Comparison of ENCODE assay signal across 16 mouse cellular contexts in the genomic region with DNA sequence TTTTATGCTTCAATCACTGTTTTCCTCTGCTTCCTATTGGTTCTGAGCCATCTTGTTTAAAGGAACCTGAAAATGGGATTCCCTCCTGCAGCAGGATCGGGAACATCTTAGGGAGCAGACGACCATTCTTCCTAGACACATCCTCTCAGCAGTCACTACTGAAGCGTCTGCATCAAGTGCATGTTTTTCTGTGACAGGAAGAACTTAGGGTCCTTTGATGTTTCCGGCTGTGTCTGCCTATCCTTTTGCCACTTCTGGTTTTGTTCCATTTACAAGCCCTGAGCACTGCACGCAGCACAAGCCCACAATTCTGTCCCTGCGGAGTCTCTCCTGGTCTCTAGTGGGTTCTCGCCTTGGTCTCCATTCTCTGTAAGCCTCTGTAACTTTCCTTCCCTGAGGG.
DNase-seq lines count a peak whose midpoint lies in the region; ATAC-seq lines count a peak whose summit lies in the region.
"Had no signal": no experiment of that assay in that cellular context is flagged by ENCODE, and none has a peak within 500 bp of the region (broad histone marks: within the 10 kb centered on the region; RNA-seq: fewer than 3 reads in every experiment).

No protein-coding gene starts in this region.

- peaks cover 4% of the 10 kb centered on the region; the same call in 1 of the 2 replicates for H3K9me3 ChIP-seq in midbrain, embryonic 11.5 days (ENCODE audit: control insufficient read depth, low read length)
- no peaks in the 10 kb centered on the region for H3K9me3 ChIP-seq in midbrain, embryonic 10.5 days (replicated peaks)
- no peaks in the 10 kb centered on the region for H3K9me3 ChIP-seq in embryonic facial prominence, embryonic 11.5 days (replicated peaks; ENCODE audit: control insufficient read depth, low read length)
- 0 out of 2 replicates have a peak, but pooled peaks cover 5% of the 10 kb centered on the region for H3K9me3 ChIP-seq in limb, embryonic 12.5 days
- no peaks in the 10 kb centered on the region for H3K9me3 ChIP-seq in neural tube, embryonic 15.5 days (replicated peaks)
- H3K9me3 ChIP-seq: midbrain, embryonic 15.5 days had no signal

- DNase-seq in midbrain, embryonic 11.5 days (ENCODE audit: low spot score, missing footprints), result peak; percentile 53
- no peak for DNase-seq in midbrain, embryonic 10.5 days (ENCODE audit: low spot score)
- DNase-seq in embryonic facial prominence, embryonic 11.5 days (ENCODE audit: low spot score), result no peak
- DNase-seq in thymus, postnatal 36 days, result peak; percentile 11 to 19
- DNase-seq: cerebellum, adult 9-11 months; heart, postnatal 4 days; layer of hippocampus, postnatal 36 days; lung, adult 18-20 months; lung, postnatal 4 days; right cerebral cortex, adult 18-20 months had no signal

- no peaks in the 10 kb centered on the region for H3K36me3 ChIP-seq in midbrain, embryonic 11.5 days (ENCODE audit: control insufficient read depth, insufficient read depth, low read length)
- no peaks in the 10 kb centered on the region for H3K36me3 ChIP-seq in midbrain, embryonic 10.5 days
- no peaks in the 10 kb centered on the region for H3K36me3 ChIP-seq in embryonic facial prominence, embryonic 11.5 days (replicated peaks; ENCODE audit: control insufficient read depth, insufficient read depth, low read depth, low read length)
- H3K36me3 ChIP-seq in limb, embryonic 12.5 days, result no peaks in the 10 kb centered on the region
- no peaks in the 10 kb centered on the region for H3K36me3 ChIP-seq in neural tube, embryonic 15.5 days
- H3K36me3 ChIP-seq: heart, embryonic 13.5 days; midbrain, embryonic 15.5 days had no signal

- no peak for ATAC-seq in midbrain, embryonic 11.5 days (ENCODE audit: low FRiP score)
- ATAC-seq in embryonic facial prominence, embryonic 11.5 days (replicated peaks; ENCODE audit: insufficient number of reproducible peaks, low FRiP score, low TSS enrichment, low read depth), result no peak
- ATAC-seq in limb, embryonic 12.5 days (ENCODE audit: insufficient number of reproducible peaks, insufficient read depth, low FRiP score, low TSS enrichment, low read depth), result no peak
- no peak for ATAC-seq in activated CD4-positive, CD25-positive, alpha-beta regulatory T cell, adult 4 months
- no peak for ATAC-seq in neural tube, embryonic 15.5 days (ENCODE audit: low FRiP score)
- ATAC-seq: forebrain, embryonic 14.5 days; midbrain, embryonic 15.5 days had no signal

- no peak overlapping the region for H3K27ac ChIP-seq in midbrain, embryonic 11.5 days (ENCODE audit: low read depth, low read length)
- no peak overlapping the region for H3K27ac ChIP-seq in midbrain, embryonic 10.5 days (replicated peaks)
- 0 out of 2 replicates have a peak overlapping the region, but pooled peaks have one; percentile 7 for H3K27ac ChIP-seq in embryonic facial prominence, embryonic 11.5 days (replicated peaks; ENCODE audit: low read depth, low read length)
- H3K27ac ChIP-seq in limb, embryonic 12.5 days, result no peak overlapping the region
- H3K27ac ChIP-seq in neural tube, embryonic 15.5 days (replicated peaks), result no peak overlapping the region
- H3K27ac ChIP-seq: heart, embryonic 13.5 days; midbrain, embryonic 15.5 days had no signal

- WGBS in midbrain, embryonic 11.5 days, result 74% methylated on average over 7 of the region's 7 CpGs
- 69% methylated on average over 7 of the region's 7 CpGs for WGBS in midbrain, embryonic 10.5 days
- WGBS in embryonic facial prominence, embryonic 11.5 days, result 43% methylated on average over 7 of the region's 7 CpGs
- WGBS in limb, embryonic 12.5 days, result 26% methylated on average over 7 of the region's 7 CpGs
- WGBS in neural tube, embryonic 15.5 days, result 45% methylated on average over 7 of the region's 7 CpGs

- no peak overlapping the region for H3K9ac ChIP-seq in midbrain, embryonic 11.5 days (ENCODE audit: low read length)
- no peak overlapping the region for H3K9ac ChIP-seq in embryonic facial prominence, embryonic 11.5 days (replicated peaks; ENCODE audit: low read length)
- no peak overlapping the region for H3K9ac ChIP-seq in limb, embryonic 12.5 days (replicated peaks)
- H3K9ac ChIP-seq in neural tube, embryonic 15.5 days (replicated peaks), result no peak overlapping the region
- H3K9ac ChIP-seq: heart, embryonic 13.5 days; midbrain, embryonic 15.5 days had no signal

- no peak overlapping the region for H3K4me3 ChIP-seq in midbrain, embryonic 11.5 days (ENCODE audit: low read depth, low read length)
- no peak overlapping the region for H3K4me3 ChIP-seq in midbrain, embryonic 10.5 days
- no peak overlapping the region for H3K4me3 ChIP-seq in embryonic facial prominence, embryonic 11.5 days (ENCODE audit: low read depth, low read length)
- H3K4me3 ChIP-seq in limb, embryonic 12.5 days (replicated peaks), result no peak overlapping the region
- H3K4me3 ChIP-seq in neural tube, embryonic 15.5 days (replicated peaks), result no peak overlapping the region
- H3K4me3 ChIP-seq: heart, embryonic 13.5 days; midbrain, embryonic 15.5 days had no signal

- no peaks in the 10 kb centered on the region for H3K27me3 ChIP-seq in midbrain, embryonic 11.5 days (ENCODE audit: control insufficient read depth, insufficient read depth, low read length)
- H3K27me3 ChIP-seq in midbrain, embryonic 10.5 days (ENCODE audit: low read depth, poor library complexity, severe bottlenecking), result no peaks in the 10 kb centered on the region
- H3K27me3 ChIP-seq in embryonic facial prominence, embryonic 11.5 days (ENCODE audit: control insufficient read depth, insufficient read depth, low read length), result no peaks in the 10 kb centered on the region
- no peaks in the 10 kb centered on the region for H3K27me3 ChIP-seq in limb, embryonic 12.5 days
- no peaks in the 10 kb centered on the region for H3K27me3 ChIP-seq in neural tube, embryonic 15.5 days (replicated peaks)
- H3K27me3 ChIP-seq: heart, embryonic 13.5 days; midbrain, embryonic 15.5 days had no signal

- no peaks in the 10 kb centered on the region for H3K4me1 ChIP-seq in midbrain, embryonic 11.5 days (ENCODE audit: control insufficient read depth, insufficient read depth, low read length)
- peaks cover 4% of the 10 kb centered on the region; the same call in 1 of the 2 replicates for H3K4me1 ChIP-seq in midbrain, embryonic 10.5 days
- no peaks in the 10 kb centered on the region for H3K4me1 ChIP-seq in embryonic facial prominence, embryonic 11.5 days (ENCODE audit: control insufficient read depth, insufficient read depth, low read length)
- H3K4me1 ChIP-seq in limb, embryonic 12.5 days (replicated peaks), result peaks cover 28% of the 10 kb centered on the region
- peaks cover 9% of the 10 kb centered on the region; the same call in 1 of the 2 replicates for H3K4me1 ChIP-seq in neural tube, embryonic 15.5 days
- H3K4me1 ChIP-seq: midbrain, embryonic 15.5 days had no signal

- H3K4me2 ChIP-seq in midbrain, embryonic 11.5 days, result no peak overlapping the region
- no peak overlapping the region for H3K4me2 ChIP-seq in embryonic facial prominence, embryonic 11.5 days (ENCODE audit: low read depth, low read length)
- H3K4me2 ChIP-seq in limb, embryonic 12.5 days, result peak overlapping the region; percentile 1; the same call in 1 of the 2 replicates
- H3K4me2 ChIP-seq in neural tube, embryonic 15.5 days, result no peak overlapping the region
- H3K4me2 ChIP-seq: heart, embryonic 13.5 days; midbrain, embryonic 15.5 days had no signal

Comparison
In these comparisons a context has a peak if more than half of its experiments do, and no peak if none do; other contexts are left out.
1. DNase-seq: peak in midbrain, embryonic 11.5 days (single experiment) and thymus, postnatal 36 days (2 of 2); none in midbrain, embryonic 10.5 days (single experiment) and embryonic facial prominence, embryonic 11.5 days (single experiment).